Mouse (Mus musculus) ES-E14 (cell line): ENCODE results near the gene Macf1. TPM values are rescaled to one million over a fixed set of nuclear protein-coding genes. Genes with fewer than 3 reads are reported as not detected.

Experiments used
- DNase-seq: peaks from one replicate; pipeline ENCODE4 v3.0.0-alpha.2; 2013; ENCODE audit warnings: low read depth, low spot score
- H3K27ac ChIP-seq: 2 replicates; pipeline ENCODE4 v1.5.1; 2012; ENCODE audit warnings: low read depth, mild to moderate bottlenecking, low read length, moderate library complexity, mixed read lengths; ENCODE audit not compliant: poor library complexity, insufficient read depth, severe bottlenecking
- H3K36me3 ChIP-seq: 2 replicates; pipeline ENCODE4 v1.6.1; 2012; ENCODE audit warnings: mild to moderate bottlenecking, low read length, moderate library complexity, mixed read lengths; ENCODE audit not compliant: control insufficient read depth, poor library complexity, insufficient read depth, severe bottlenecking
- H3K4me1 ChIP-seq, 2 experiments: fragments of 150-350 bp in 1 of 2; sonication (generic) in 1 of 2; 2 replicates each; pipeline ENCODE4 v1.6.1; 2012; ENCODE audit warnings: low read length in 2 of 2, mild to moderate bottlenecking in 1 of 2, mixed read lengths in 1 of 2; ENCODE audit not compliant: control insufficient read depth in 2 of 2, insufficient read depth in 2 of 2, poor library complexity in 1 of 2
- H3K4me3 ChIP-seq, 2 experiments: fragments of 150-350 bp in 1 of 2; sonication (generic) in 1 of 2; 2 replicates each; pipeline ENCODE4 v1.5.1; 2012; ENCODE audit warnings: low read length in 2 of 2, low read depth in 1 of 2, mild to moderate bottlenecking in 1 of 2, mixed read lengths in 1 of 2; ENCODE audit not compliant: insufficient read depth in 1 of 2, poor library complexity in 1 of 2, severe bottlenecking in 1 of 2
- H3K9ac ChIP-seq: 2 replicates; pipeline ENCODE4 v1.6.1; 2012; ENCODE audit warnings: low read depth, mild to moderate bottlenecking, low read length, mixed read lengths; ENCODE audit not compliant: poor library complexity, insufficient read depth, severe bottlenecking
- H3K9me3 ChIP-seq: fragments of 150-350 bp; sonication (generic); 2 replicates; pipeline ENCODE4 v1.6.1; 2012; ENCODE audit warnings: low read depth, mild to moderate bottlenecking, low read length; ENCODE audit not compliant: control insufficient read depth, insufficient read depth
- CHD2 ChIP-seq: IDR thresholded peaks from 2 replicates; pipeline ENCODE4 v1.6.1; 2014; ENCODE audit warnings: mild to moderate bottlenecking, low read depth, low read length, inconsistent platforms
- HCFC1 ChIP-seq: IDR thresholded peaks from 2 replicates; pipeline ENCODE4 v1.6.1; 2012; ENCODE audit warnings: low read length, inconsistent platforms, borderline replicate concordance; ENCODE audit not compliant: insufficient read depth
- MAFK ChIP-seq: IDR thresholded peaks from 2 replicates; pipeline ENCODE4 v1.6.1; 2014; ENCODE audit warnings: mild to moderate bottlenecking, low read depth, low read length, inconsistent platforms; ENCODE audit not compliant: insufficient read depth
- ZC3H11A ChIP-seq: IDR thresholded peaks from 2 replicates; pipeline ENCODE4 v1.6.1; 2012; ENCODE audit warnings: low read depth, mild to moderate bottlenecking, inconsistent platforms, low read length, borderline replicate concordance
- ZNF384 ChIP-seq: IDR thresholded peaks from 2 replicates; pipeline ENCODE4 v1.6.1; 2012; ENCODE audit warnings: low read depth, low read length, inconsistent platforms
- in situ Hi-C, 2 experiments: fragments of 600-800 bp; cut with MboI; formaldehyde crosslinking; loops; one replicate each; pipeline ENCODE4 v1.15.1; 2025; ENCODE audit warnings: low sequenced_read_pairs in 2 of 2, inconsistent platforms in 1 of 2; ENCODE audit not compliant: unreplicated experiment in 2 of 2
- total RNA-seq: library from RNA; depleted of rRNA; stranded (reverse); fragments of 300-350 nt; gene quantifications from 2 replicates; pipeline ENCODE4 v1.2.3, GENCODE M21; 2012

The Macf1 gene
- total RNA-seq, 1 experiment: 277 TPM

DNA sequence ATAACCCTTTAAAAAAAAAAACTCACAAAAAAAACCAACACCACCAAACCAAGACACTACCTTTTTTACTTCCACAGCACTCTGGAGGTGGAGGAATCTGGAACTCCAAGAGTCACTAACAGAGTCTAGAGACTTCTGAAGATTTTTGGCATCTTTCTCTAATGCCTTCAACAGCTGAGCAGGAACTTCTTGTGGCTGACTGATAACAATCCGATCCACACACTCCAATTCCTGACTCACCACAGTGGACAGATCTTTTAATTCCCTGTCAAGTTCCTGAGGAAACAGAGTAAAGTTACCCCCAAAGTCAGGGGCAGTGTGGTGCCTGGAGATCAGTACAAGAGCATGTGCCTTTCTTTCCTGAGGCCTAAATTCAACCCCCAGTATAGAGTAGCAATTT lies 218.4 kb downstream of the Macf1 start:
- H3K36me3 ChIP-seq: peaks cover 14% of the 10 kb centered on the region

DNA sequence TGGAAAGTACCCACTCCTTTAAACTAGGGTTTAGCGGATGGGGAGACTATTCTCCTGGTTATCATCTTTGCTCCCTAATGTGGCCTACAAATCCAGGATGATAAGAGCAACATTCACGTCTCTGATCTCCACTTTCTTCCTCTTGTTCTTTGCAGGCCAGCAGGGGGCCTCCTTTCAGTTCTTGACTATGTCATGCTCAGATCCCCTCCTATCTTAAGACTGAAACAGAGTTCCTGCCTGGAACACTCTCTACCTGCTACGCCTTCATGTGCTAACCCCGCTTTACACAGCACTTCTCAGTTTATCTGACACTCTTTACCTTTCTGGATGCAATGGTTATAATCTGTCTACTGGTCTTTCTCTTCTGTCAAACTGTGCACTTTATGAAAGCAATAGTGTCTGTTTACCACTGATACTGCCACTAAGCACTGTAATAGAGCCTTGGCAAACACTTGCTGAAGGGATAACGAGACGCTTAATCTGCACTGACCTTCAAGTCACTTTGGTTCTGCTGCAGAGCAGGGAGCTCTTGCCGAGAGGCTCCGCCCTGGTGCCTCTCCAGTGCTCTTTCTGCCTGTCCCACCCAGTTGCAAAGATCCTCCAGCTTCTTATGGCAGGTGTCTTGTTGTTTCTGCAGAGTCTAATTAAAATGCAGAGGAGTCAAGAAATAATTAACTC lies 223.4 kb downstream of the Macf1 start:
- H3K9me3 ChIP-seq: no peaks in the 10 kb centered on the region
- H3K9ac ChIP-seq: no peak overlapping the region
- H3K4me1 ChIP-seq: peaks cover 0 to 4% of the 10 kb centered on the region in 2 experiments; a peak in 2 of 4 replicates
- in situ Hi-C loops: no loop called here
- DNase-seq: peak; percentile 7
- H3K4me3 ChIP-seq: no peak overlapping the region
- H3K27ac ChIP-seq: no peak overlapping the region
- TF ChIP-seq CHD2: no peak
- no peak for TF ChIP-seq MAFK
- peaks cover 28% of the 10 kb centered on the region for H3K36me3 ChIP-seq

More for the DNA sequence above, 218.4 kb downstream of the Macf1 start:
- in situ Hi-C loops: no loop called here
- H3K4me1 ChIP-seq: peaks cover 0 to 4% of the 10 kb centered on the region in 2 experiments; a peak in 2 of 4 replicates
- H3K27ac ChIP-seq: no peak overlapping the region
- TF ChIP-seq ZNF384 (no peak), ZC3H11A (no peak), CHD2 (no peak), MAFK (no peak), HCFC1 (no peak)
- no peak for DNase-seq
- no peak overlapping the region for H3K9ac ChIP-seq
- H3K9me3 ChIP-seq: no peaks in the 10 kb centered on the region
- no peak overlapping the region for H3K4me3 ChIP-seq

DNA sequence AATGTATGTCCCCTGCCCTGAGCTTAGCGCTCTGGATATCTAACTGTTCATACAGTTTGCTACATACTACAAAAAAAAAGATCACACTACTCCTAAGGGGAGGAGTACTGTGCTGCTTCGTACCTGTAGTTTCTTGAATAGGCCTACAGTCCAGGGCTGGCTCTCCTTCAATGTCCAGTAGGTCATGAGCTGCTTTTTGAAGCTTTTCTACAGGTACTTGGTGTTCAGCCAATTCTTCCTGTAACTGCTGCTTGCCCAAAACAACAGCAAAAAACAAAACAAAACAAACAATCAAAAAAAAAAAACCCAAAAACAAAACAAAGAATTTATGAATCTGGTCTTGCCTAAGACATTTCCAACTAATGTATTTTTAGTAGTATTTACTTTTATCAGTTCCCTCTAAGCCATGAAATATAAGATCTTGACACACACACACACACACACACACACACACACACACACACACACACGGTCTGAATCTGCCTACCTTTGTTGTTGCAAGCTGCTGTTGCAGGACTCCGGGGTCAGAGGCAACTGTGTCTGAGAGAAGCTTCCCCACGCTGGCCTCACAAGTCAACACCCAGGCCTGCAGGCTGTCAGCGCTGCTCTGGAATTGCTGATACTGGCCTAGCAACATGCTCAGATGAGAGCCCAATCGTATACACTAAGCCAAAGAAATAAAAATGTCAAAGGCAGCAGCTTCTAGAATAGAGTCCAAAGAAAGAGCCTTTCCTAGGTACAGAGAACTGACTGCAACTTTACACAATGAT lies 229.1 kb downstream of the Macf1 start:
- Histone ChIP-seq H3K36me3 (peaks cover 29% of the 10 kb centered on the region), H3K9ac (no peak overlapping the region), H3K4me1 (no peaks in the 10 kb centered on the region), H3K27ac (no peak overlapping the region), H3K4me3 (no peak overlapping the region), H3K9me3 (no peaks in the 10 kb centered on the region)
- in situ Hi-C loops: no loop called here
- no peak for DNase-seq
- TF ChIP-seq CHD2 (no peak), MAFK (no peak)

DNA sequence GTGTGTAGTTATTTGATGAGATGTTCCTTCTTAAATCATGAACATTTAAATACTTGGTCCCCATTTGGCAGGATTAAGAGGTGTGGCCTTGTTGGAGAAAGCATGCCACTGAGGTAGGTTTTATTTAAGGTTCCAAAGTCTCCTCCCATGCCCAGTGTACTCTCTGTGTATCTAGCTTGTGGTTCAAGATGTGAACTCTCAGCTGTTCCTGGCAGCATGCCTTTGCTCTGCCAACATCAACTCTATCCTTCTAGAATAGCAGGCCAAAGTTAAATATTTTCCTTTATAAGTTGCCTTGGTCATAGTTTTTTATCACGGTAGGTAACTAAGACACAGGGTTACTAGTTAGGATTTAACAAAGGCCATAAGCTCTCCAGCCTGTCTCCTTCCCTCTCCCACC lies 230.4 kb downstream of the Macf1 start:
- H3K4me3 ChIP-seq: no peak overlapping the region
- TF ChIP-seq ZNF384 (no peak), HCFC1 (no peak), ZC3H11A (no peak), CHD2 (no peak), MAFK (no peak)
- H3K27ac ChIP-seq: no peak overlapping the region
- no peaks in the 10 kb centered on the region for H3K9me3 ChIP-seq
- H3K4me1 ChIP-seq: no peaks in the 10 kb centered on the region
- in situ Hi-C loops: no loop called here
- no peak for DNase-seq
- no peak overlapping the region for H3K9ac ChIP-seq
- peaks cover 25% of the 10 kb centered on the region for H3K36me3 ChIP-seq

DNA sequence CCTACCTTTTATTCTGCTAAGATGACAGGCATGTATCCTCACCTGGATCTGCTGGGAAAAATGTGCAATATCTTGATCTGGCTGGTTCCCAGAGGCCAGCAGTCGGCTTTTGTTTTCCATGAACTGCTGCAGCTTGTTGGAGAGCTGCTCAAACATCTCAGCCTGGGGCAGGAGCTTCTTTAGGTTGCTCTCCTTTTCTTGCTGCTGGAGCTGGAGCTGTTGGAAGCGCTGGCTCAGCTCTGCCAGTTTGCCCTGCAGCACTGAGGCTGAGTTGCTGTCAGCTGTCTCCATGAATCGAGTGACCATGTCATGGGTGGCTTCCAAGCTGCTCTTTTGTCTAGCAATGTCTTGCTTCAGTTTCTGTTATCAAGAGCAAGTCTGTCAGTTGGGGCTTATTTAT lies 232.2 kb downstream of the Macf1 start:
- TF ChIP-seq HCFC1 (no peak), CHD2 (no peak), ZC3H11A (no peak), MAFK (no peak), ZNF384 (no peak)
- DNase-seq: no peak
- H3K4me1 ChIP-seq: no peaks in the 10 kb centered on the region
- H3K36me3 ChIP-seq: peaks cover 25% of the 10 kb centered on the region
- H3K9me3 ChIP-seq: no peaks in the 10 kb centered on the region
- no peak overlapping the region for H3K9ac ChIP-seq
- in situ Hi-C loops: no loop called here
- no peak overlapping the region for H3K4me3 ChIP-seq
- no peak overlapping the region for H3K27ac ChIP-seq
